Mouse (Mus musculus) midbrain, postnatal 0 days (tissue): ENCODE measurements around the gene Zbtb22. TPM values are rescaled to one million over a fixed set of nuclear protein-coding genes. Genes with fewer than 3 reads are reported as not detected.
A peak's percentile ranks its signal among the peaks of the same experiment; 100 is the strongest.
"Not testable (repeated sequence)": the region's sequence is repeated elsewhere in the genome, so short reads cannot be mapped to it uniquely, and the experiment has no call there.

Experiments
- ATAC-seq: fragments of 200-750 bp; cut with Nextera tagmentation; 2 replicates; pipeline ENCODE4 v1.8.0; 2017; ENCODE audit warnings: moderate number of reproducible peaks, mild to moderate bottlenecking, moderate TSS enrichment, moderate library complexity; ENCODE audit not compliant: low FRiP score
- DNase-seq: peaks from one replicate; pipeline ENCODE4 v3.0.0-alpha.2; 2015; ENCODE audit warnings: low spot score
- H3K27ac ChIP-seq: fragments of 300-500 bp; sonication (generic); 2 replicates; pipeline ENCODE4 v1.5.1; 2014; ENCODE audit warnings: low read depth, mild to moderate bottlenecking, low read length, mixed read lengths
- H3K27me3 ChIP-seq: fragments of 300-500 bp; sonication (generic); 2 replicates; pipeline ENCODE4 v1.6.1; 2014; ENCODE audit warnings: low read length, control low read depth, mixed read lengths; ENCODE audit not compliant: insufficient read depth
- H3K36me3 ChIP-seq: fragments of 300-500 bp; sonication (generic); 2 replicates; pipeline ENCODE4 v1.6.1; 2014; ENCODE audit warnings: low read length, control low read depth, mixed read lengths; ENCODE audit not compliant: insufficient read depth
- H3K4me1 ChIP-seq: fragments of 300-500 bp; sonication (generic); 2 replicates; pipeline ENCODE4 v1.6.1; 2014; ENCODE audit warnings: mild to moderate bottlenecking, control low read depth, antibody characterized with exemption, low read length, mixed read lengths; ENCODE audit not compliant: insufficient read depth
- H3K4me2 ChIP-seq: fragments of 300-500 bp; sonication (generic); 2 replicates; pipeline ENCODE4 v1.6.1; 2014; ENCODE audit warnings: low read depth, mild to moderate bottlenecking, low read length, mixed read lengths; ENCODE audit not compliant: poor library complexity, severe bottlenecking
- H3K4me3 ChIP-seq: fragments of 300-500 bp; sonication (generic); 2 replicates; pipeline ENCODE4 v1.5.1; 2014; ENCODE audit warnings: low read depth, mild to moderate bottlenecking, low read length, moderate library complexity
- H3K9ac ChIP-seq: fragments of 300-500 bp; sonication (generic); replicated peaks from 2 replicates; pipeline ENCODE4 v1.6.1; 2014; ENCODE audit warnings: mild to moderate bottlenecking, low read length, moderate library complexity, mixed read lengths; ENCODE audit not compliant: poor library complexity, severe bottlenecking
- H3K9me3 ChIP-seq: fragments of 300-500 bp; sonication (generic); 2 replicates; pipeline ENCODE4 v1.6.1; 2016; ENCODE audit warnings: low read length, control low read depth
- CTCF ChIP-seq: IDR thresholded peaks from 2 replicates; pipeline ENCODE4 v1.5.1; 2016; ENCODE audit warnings: antibody characterized with exemption, mild to moderate bottlenecking
- WGBS: fragments of 180-500 bp; shearing (Covaris S2); extraction: QIAGEN DNeasy Blood & Tissue Kit; methylation state at CpG from one replicate; pipeline ENCODE4 v1.1.7; 2014; 5-methylcytosine and 5-hydroxymethylcytosine counted together
- polyA plus RNA-seq: library from polyadenylated mRNA; unstranded; fragments of >200 nt; fragmentation: Nextera tagmentation; extraction: Ambion mirVana; gene quantifications from 2 replicates; pipeline ENCODE4 v1.2.1, GENCODE M21; 2015
- total RNA-seq: library from RNA; depleted of rRNA; stranded (reverse); fragments of >200 nt; gene quantifications from 2 replicates; pipeline ENCODE4 v1.2.3, GENCODE M21; 2014

The Zbtb22 gene
- total and polyA plus RNA-seq, 2 experiments from 2014 or later = 18.6 to 44.3 TPM

DNA sequence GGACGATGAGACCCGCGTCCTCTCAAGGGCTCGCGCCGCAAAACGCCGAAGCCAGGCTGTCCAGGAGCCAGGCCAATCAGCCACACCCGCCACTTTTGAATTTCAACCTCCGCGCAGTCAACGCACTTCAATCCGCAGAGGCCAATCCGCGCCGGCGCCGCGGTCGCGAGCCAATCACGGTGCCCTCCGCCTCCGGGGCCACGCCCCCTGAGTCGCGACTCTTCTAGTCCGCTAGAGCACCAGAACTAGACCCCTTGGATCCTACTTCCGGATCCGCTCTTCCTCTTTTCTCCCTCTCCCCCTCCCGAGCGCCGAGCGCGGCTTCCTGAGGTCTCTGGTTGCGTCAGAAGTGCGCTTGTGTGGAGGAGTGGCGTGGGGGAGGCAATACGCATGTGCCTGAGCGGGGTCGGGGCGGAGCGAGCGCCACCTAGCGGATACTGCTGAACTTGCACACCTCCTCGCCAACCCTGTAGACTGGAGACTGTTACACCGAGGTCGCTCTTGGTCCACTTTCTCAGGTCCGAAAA, 25.1 kb upstream of the Zbtb22 start, which contains the start of gene Kifc1:
Kifc1 (minus strand) TSS at position 129 of the 527 bp plus-strand sequence.
- ATAC-seq = peak; percentile 99

DNA sequence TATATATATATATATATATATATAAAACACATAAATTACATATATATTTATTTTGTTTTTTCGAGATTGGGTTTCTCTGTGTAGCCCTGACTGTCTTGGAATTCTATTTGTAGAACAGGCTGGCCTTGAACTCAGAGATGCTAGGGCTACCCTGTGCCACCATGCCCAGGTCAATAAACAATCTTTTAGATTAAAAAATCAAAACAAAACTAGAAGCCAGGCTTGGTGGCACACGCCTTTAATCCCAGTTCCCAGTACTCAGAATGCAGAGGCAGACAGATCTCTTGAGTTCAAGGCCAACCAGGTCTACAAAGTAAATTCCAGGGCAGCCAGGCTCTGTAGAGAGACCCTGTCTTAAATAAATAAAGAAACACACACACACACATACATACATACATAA, 24.3 kb upstream of the Zbtb22 start:
- WGBS = 68% methylated on average over 2 of the region's 2 CpGs
- Histone ChIP-seq H3K27me3 (no peaks in the 10 kb centered on the region), H3K36me3 (no peaks in the 10 kb centered on the region), H3K27ac (no peak overlapping the region), H3K4me2 (no peak overlapping the region), H3K4me1 (no peaks in the 10 kb centered on the region), H3K9ac (no peak overlapping the region), H3K9me3 (no peaks in the 10 kb centered on the region), H3K4me3 (no peak overlapping the region)
- no peak for TF ChIP-seq CTCF
- ATAC-seq (no peak), DNase-seq (no peak)

More for the DNA sequence above, 25.1 kb upstream of the Zbtb22 start, which contains the start of gene Kifc1:
- Histone ChIP-seq H3K4me2 (peak within 1 kb of the TSS; percentile 66), H3K27ac (no peak within 1 kb of the TSS), H3K36me3 (no peaks in the 10 kb centered on the region), H3K27me3 (no peaks in the 10 kb centered on the region), H3K4me1 (no peaks in the 10 kb centered on the region), H3K9me3 (no peaks in the 10 kb centered on the region), H3K9ac (no peak within 1 kb of the TSS; the same call in 1 of the 2 replicates), H3K4me3 (peak within 1 kb of the TSS; percentile 50)
- peak; percentile 100 for DNase-seq
- WGBS = under 1% methylated on average over 49 of the region's 49 CpGs
- peak; percentile 100 for TF ChIP-seq CTCF

DNA sequence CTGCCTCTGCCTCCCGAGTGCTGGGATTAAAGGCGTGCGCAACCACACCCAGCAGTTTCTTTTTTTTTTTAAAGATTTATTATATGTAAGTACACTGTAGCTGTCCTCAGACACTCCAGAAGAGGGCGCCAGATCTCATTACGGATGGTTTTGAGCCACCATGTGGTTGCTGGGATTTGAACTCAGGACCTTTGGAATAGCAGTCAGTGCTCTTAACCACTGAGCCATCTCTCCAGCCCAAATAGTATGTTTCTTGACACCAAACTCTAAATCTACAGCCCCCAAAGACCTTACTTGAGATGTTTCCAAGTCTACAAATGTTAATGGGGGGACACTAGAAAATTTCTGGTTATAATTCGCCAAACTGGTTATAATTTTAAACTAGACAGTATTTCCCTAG, 23.8 kb upstream of the Zbtb22 start:
- not testable (repeated sequence) for H3K27ac ChIP-seq, ATAC-seq, H3K4me3 ChIP-seq, H3K9me3 ChIP-seq, H3K36me3 ChIP-seq, DNase-seq, H3K4me2 ChIP-seq, H3K27me3 ChIP-seq, H3K9ac ChIP-seq, H3K4me1 ChIP-seq
- TF ChIP-seq CTCF = peak; percentile 18; the same call in 1 of the 2 replicates
- WGBS = 69% methylated on average over 6 of the region's 6 CpGs

DNA sequence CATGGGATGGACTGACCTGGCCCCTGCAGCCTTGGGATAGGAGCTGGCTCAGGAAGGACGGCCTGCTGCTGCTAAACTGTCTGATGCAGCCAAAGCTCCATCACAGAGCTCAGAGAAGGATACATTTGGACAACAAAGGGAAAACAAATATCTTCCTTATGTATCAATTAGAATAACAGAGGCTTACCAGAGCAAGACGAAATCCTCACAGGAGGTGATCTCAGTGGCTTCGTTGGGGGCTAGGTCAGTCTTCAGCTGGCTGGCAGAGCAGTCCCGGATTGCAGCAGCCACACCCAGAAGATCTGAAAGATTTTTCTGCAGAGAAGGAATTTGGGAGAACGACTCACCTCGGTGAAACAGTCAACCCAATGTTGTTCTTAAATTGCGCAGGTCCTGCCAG, 23.3 kb upstream of the Zbtb22 start:
- no peaks in the 10 kb centered on the region for H3K36me3 ChIP-seq
- H3K4me2 ChIP-seq = no peak overlapping the region
- ATAC-seq = no peak
- H3K9ac ChIP-seq = no peak overlapping the region
- H3K27me3 ChIP-seq = no peaks in the 10 kb centered on the region
- DNase-seq = no peak
- no peak overlapping the region for H3K27ac ChIP-seq
- H3K4me3 ChIP-seq = no peak overlapping the region
- 17% methylated on average over 7 of the region's 7 CpGs for WGBS
- H3K4me1 ChIP-seq = no peaks in the 10 kb centered on the region
- TF ChIP-seq CTCF = no peak
- no peaks in the 10 kb centered on the region for H3K9me3 ChIP-seq

DNA sequence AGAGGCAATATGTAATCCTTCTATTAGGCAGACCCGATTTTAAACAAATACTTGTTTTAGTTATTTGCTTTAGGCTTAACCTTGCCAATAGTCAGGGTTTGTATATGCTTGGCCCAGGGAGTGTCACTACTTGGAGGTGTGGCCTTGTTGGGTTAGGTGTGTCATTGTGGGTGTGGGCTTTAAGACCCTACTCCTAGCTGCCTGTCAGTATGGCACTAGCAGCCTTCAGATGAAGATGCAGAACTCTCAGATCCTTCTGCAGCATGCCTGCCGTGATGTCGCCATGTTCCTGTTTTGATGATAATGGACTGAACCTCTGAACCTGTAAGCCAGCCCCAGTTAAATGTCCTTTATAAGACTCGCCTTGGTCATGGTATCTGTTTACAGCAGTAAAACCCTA, 22.7 kb upstream of the Zbtb22 start:
- 79% methylated on average over 4 of the region's 4 CpGs for WGBS
- H3K4me2 ChIP-seq, H3K27ac ChIP-seq, DNase-seq, H3K9me3 ChIP-seq, ATAC-seq, H3K4me1 ChIP-seq, H3K9ac ChIP-seq, H3K4me3 ChIP-seq, H3K36me3 ChIP-seq, H3K27me3 ChIP-seq: not testable (repeated sequence)

DNA sequence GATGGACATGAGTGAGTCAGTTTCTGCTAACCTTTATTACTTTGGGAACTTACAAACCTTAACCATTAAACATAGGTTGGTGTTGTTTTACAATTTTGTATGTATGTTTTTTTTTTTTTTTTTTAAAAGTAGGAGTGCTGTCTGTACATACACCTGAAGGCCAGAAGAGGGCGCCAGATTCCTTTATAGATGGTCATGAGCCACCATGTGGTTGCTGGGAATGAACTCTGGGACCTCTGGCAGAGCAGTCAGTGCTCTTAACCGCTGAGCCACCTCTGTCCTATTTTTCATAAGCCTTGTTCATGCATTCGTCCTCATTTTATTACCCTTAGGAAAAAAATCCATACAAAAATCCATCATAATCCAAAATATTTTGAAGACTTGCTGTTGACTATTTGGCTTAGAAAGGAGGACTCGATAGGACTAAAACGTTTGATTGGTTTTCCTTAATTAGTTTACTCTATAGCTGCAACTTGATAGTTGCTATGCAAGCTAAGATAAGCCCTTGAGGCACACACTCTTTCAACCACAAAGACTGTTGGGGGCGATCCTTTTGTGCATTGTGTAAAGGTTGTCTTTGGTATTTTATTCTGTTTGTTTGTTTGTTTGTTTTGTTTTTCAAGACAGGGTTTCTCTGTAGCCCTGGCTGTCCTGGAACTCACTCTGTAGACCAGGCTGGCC, 18.4 kb upstream of the Zbtb22 start:
- 46% methylated on average over 6 of the region's 6 CpGs for WGBS
- no peaks in the 10 kb centered on the region for H3K9me3 ChIP-seq
- no peak overlapping the region for H3K4me3 ChIP-seq
- H3K27me3 ChIP-seq = no peaks in the 10 kb centered on the region
- no peaks in the 10 kb centered on the region for H3K4me1 ChIP-seq
- peak; percentile 69 for TF ChIP-seq CTCF
- ATAC-seq (no peak), DNase-seq (peak; percentile 67)
- H3K4me2 ChIP-seq = no peak overlapping the region
- H3K9ac ChIP-seq = no peak overlapping the region
- no peaks in the 10 kb centered on the region for H3K36me3 ChIP-seq
- H3K27ac ChIP-seq = no peak overlapping the region

DNA sequence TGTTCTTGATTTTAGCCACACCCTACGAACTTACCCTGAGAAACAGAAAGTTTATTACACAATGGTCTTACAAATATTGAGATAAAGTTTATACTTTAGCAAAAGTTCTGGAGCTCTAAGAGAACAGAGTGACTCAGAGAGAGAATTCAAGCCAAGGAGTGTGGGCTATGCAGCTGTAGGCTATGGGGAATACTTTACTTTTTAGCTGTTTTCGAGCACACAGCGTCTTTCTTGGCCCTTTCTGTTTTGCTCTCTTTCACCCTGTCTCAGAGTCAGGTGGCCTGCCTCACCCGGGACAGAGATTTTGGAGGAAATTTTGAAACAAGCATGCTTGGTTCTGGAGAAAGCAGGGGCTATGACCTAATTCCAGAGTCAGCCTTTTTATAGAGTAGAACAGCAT, 17.5 kb upstream of the Zbtb22 start:
- not testable (repeated sequence) for H3K27ac ChIP-seq, H3K9me3 ChIP-seq, H3K27me3 ChIP-seq, H3K36me3 ChIP-seq, ATAC-seq, H3K9ac ChIP-seq, H3K4me3 ChIP-seq, H3K4me1 ChIP-seq, H3K4me2 ChIP-seq, DNase-seq
- 85% methylated on average over 4 of the region's 4 CpGs for WGBS
